Mouse (Mus musculus) embryonic facial prominence, embryonic 15.5 days (tissue): ENCODE data around the gene Ccdc86. TPM values are rescaled to one million over a fixed set of nuclear protein-coding genes. Genes with fewer than 3 reads are reported as not detected.

Experiments
- ATAC-seq: fragments of 200-750 bp; cut with Nextera tagmentation; 2 replicates; pipeline ENCODE4 v1.8.0; 2017; ENCODE audit warnings: low read depth, moderate TSS enrichment; ENCODE audit not compliant: insufficient number of reproducible peaks, low FRiP score, low TSS enrichment
- H3K27ac ChIP-seq: fragments of 300-500 bp; sonication (generic); replicated peaks from 2 replicates; pipeline ENCODE4 v1.5.1; 2015; ENCODE audit warnings: mild to moderate bottlenecking, inconsistent platforms
- H3K27me3 ChIP-seq: fragments of 300-500 bp; sonication (generic); 2 replicates; pipeline ENCODE4 v1.6.1; 2015; ENCODE audit warnings: inconsistent platforms
- H3K36me3 ChIP-seq: fragments of 300-500 bp; sonication (generic); 2 replicates; pipeline ENCODE4 v1.6.1; 2015; ENCODE audit warnings: mild to moderate bottlenecking, inconsistent platforms
- H3K4me1 ChIP-seq: fragments of 300-500 bp; sonication (generic); 2 replicates; pipeline ENCODE4 v1.6.1; 2015; ENCODE audit warnings: inconsistent platforms
- H3K4me2 ChIP-seq: fragments of 300-500 bp; sonication (generic); replicated peaks from 2 replicates; pipeline ENCODE4 v1.6.1; 2015; ENCODE audit warnings: mild to moderate bottlenecking, inconsistent platforms
- H3K4me3 ChIP-seq: fragments of 300-500 bp; sonication (generic); replicated peaks from 2 replicates; pipeline ENCODE4 v1.5.1; 2015; ENCODE audit warnings: mild to moderate bottlenecking, inconsistent platforms
- H3K9ac ChIP-seq: fragments of 300-500 bp; sonication (generic); 2 replicates; pipeline ENCODE4 v1.6.1; 2015; ENCODE audit warnings: inconsistent platforms
- H3K9me3 ChIP-seq: fragments of 300-500 bp; sonication (generic); replicated peaks from 2 replicates; pipeline ENCODE4 v1.6.1; 2016; ENCODE audit warnings: inconsistent platforms
- WGBS: fragments of 180-500 bp; shearing (Covaris S2); methylation state at CpG from one replicate; pipeline ENCODE4 v1.1.7; 2015; 5-methylcytosine and 5-hydroxymethylcytosine counted together
- polyA plus RNA-seq: library from polyadenylated mRNA; unstranded; fragments of >200 nt; fragmentation: Nextera tagmentation; extraction: Ambion mirVana; gene quantifications from 2 replicates; pipeline ENCODE4 v1.2.1, GENCODE M21; 2015

The Ccdc86 gene
- polyA plus RNA-seq, 1 experiment from 2014 or later: 27.3 TPM

DNA sequence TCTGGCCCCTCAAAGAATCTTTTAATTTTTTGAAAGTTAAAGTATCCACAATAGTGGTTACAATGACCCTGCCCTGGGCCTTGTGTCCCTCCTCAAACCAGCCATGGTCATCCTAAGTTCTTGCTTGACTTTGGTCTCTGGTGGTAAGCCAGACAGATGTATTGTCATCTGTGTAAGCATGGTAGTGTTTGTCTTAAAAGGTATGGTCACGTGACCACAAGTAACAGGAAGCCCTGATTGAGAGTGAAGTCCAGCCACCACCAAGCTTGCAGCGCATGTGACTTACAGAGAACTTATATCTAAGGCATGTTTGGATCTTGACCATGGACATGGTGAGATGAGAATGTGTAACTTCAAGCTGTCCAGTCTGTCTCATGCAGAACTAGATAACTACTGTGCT is 26.1 kb upstream of the Ccdc86 start:
- Histone ChIP-seq H3K27me3 (no peaks in the 10 kb centered on the region), H3K4me2 (no peak overlapping the region), H3K27ac (no peak overlapping the region), H3K9me3 (no peaks in the 10 kb centered on the region), H3K36me3 (no peaks in the 10 kb centered on the region), H3K4me3 (no peak overlapping the region), H3K4me1 (peaks cover 10% of the 10 kb centered on the region), H3K9ac (no peak overlapping the region)
- 80% methylated on average over 2 of the region's 2 CpGs for WGBS
- ATAC-seq: no peak

DNA sequence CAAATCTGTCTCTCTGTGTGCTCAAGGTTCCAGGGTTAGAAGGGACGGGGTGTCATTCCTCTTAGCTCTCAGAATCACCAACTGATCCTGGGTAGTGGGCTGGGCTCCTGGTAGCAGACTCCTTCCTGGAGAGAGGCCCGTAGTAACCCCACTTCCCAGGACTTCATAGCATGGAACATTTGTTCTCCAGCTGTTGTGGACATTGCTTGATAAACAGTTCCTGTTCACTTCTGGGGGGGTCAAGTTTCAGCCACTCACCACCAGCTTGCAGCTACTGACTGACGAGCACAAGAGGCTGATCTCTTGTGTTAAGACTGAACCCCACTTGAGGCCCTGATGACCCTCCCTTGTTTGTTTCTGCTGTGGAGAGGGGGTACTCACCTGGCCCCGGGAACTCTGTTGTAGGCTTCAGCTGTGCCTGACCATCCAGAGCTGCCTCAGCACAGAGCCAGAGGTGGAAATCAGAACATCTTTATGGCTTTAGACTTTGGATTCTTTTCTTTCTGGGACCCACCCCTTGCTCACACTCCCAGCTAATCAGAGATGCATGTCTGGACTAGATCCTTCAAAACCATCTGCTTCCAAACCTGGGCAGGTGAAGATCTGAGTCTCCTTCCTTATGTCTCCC is 25.3 kb upstream of the Ccdc86 start, which contains the start of gene Ms4a10:
Ms4a10 (minus strand) TSS at position 433 of the 628 bp plus-strand sequence.
- Histone ChIP-seq H3K27ac (0 out of 2 replicates have a peak within 1 kb of the TSS, but pooled peaks have one; percentile 17), H3K4me3 (no peak within 1 kb of the TSS), H3K9ac (no peak within 1 kb of the TSS), H3K4me2 (no peak within 1 kb of the TSS), H3K9me3 (no peaks in the 10 kb centered on the region), H3K4me1 (peaks cover 4% of the 10 kb centered on the region), H3K27me3 (no peaks in the 10 kb centered on the region), H3K36me3 (no peaks in the 10 kb centered on the region)
- ATAC-seq: peak; percentile 67
- WGBS: 35% methylated on average over 4 of the region's 4 CpGs

DNA sequence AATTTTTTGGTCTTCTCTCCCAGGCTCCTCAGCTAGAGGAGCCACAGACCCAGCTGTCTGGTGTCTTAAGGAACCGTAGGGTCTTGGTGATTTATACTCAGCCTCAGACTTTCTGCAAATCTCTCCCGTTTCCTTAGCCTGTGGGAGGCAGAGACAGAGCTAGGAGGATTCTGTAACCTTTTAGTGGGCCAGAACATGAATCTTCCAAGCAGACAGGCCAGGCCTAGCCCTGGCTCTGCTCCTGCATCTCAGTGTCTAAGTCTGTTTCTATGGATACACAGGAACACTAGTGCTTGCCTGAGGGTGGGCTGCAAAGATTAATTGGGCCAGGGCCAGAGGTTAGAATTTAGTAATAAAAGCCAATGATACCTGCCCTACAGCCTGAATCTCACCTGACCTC is 24.1 kb upstream of the Ccdc86 start:
- 63% methylated on average over 2 of the region's 2 CpGs for WGBS

DNA sequence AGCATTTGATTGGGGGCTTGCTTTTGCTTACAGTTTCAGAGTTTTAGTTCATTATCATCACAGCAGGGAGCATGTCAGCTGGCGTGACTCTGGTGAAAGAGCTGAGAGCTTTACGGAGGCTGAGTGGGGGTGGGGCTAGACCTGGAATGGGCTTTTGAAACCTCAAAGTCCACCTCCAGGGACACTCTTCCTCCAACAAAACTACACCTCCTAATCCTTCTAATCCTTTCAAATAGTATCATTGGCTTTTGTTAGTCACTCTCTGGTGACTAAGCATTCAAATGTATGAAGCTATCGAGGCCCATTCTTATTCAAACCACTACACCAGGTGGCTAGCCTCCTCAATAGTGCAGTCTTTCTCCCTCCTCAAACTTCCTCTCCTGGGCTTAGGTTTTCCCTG is 23.6 kb upstream of the Ccdc86 start:
- H3K36me3 ChIP-seq: no peaks in the 10 kb centered on the region
- H3K9me3 ChIP-seq: no peaks in the 10 kb centered on the region
- no peak overlapping the region for H3K4me3 ChIP-seq
- H3K4me2 ChIP-seq: no peak overlapping the region
- ATAC-seq: no peak
- peaks cover under 1% of the 10 kb centered on the region; the same call in 1 of the 2 replicates for H3K4me1 ChIP-seq
- H3K9ac ChIP-seq: no peak overlapping the region
- H3K27me3 ChIP-seq: no peaks in the 10 kb centered on the region
- H3K27ac ChIP-seq: no peak overlapping the region
- WGBS: 55% methylated on average over 3 of the region's 3 CpGs

More for the DNA sequence above, 24.1 kb upstream of the Ccdc86 start:
- Histone ChIP-seq H3K4me2 (no peak overlapping the region), H3K27me3 (no peaks in the 10 kb centered on the region), H3K9me3 (no peaks in the 10 kb centered on the region), H3K9ac (no peak overlapping the region), H3K27ac (no peak overlapping the region), H3K36me3 (no peaks in the 10 kb centered on the region), H3K4me3 (no peak overlapping the region), H3K4me1 (peaks cover 3% of the 10 kb centered on the region; the same call in 1 of the 2 replicates)
- ATAC-seq: no peak

DNA sequence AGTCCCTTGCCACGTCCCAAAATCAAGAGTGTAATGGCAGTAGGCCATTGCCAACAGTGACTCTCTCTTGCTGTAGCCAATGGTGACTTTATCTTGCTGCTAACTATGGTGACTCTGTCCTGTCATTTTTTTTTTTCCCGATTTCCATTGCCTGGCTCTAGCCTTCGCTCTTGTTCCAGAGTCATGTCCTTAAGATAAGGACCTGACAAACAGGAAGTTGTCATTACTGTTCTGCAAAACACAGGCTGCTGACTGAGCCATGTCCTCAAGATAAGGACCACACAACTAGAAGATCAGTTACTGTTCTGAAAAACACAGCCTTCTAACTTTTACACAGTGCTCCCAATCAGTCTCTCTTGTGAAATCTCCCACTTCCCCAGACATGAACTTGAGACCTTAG is 21.4 kb upstream of the Ccdc86 start:
- Histone ChIP-seq H3K9me3 (no peaks in the 10 kb centered on the region), H3K27ac (no peak overlapping the region), H3K27me3 (no peaks in the 10 kb centered on the region), H3K4me3 (no peak overlapping the region), H3K4me1 (no peaks in the 10 kb centered on the region), H3K9ac (no peak overlapping the region), H3K36me3 (no peaks in the 10 kb centered on the region), H3K4me2 (no peak overlapping the region)
- WGBS: 73% methylated on average over 3 of the region's 3 CpGs
- ATAC-seq: no peak

DNA sequence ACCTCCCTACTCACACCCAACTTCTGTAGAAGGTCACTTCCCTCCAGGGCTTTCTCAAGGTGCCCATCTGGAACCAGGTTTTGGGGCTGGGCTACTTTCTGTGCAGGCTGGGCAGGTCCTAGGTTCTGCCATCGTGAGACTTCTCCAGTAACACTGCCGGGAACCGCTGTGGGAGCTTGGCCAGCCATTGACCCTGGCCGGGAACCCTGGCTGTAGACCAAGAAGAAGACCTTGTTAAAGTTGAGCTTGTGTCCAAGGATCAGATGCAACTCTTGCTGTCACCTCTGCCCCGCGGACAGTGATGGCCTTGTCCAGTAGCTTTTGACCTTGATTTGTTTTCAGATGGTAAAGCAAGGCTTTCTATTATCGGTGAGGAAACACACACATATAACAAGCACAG is 19.5 kb upstream of the Ccdc86 start:
- ATAC-seq: no peak
- Histone ChIP-seq H3K27ac (no peak overlapping the region), H3K36me3 (no peaks in the 10 kb centered on the region), H3K4me1 (no peaks in the 10 kb centered on the region), H3K9me3 (no peaks in the 10 kb centered on the region), H3K27me3 (no peaks in the 10 kb centered on the region), H3K4me2 (no peak overlapping the region), H3K4me3 (no peak overlapping the region), H3K9ac (no peak overlapping the region)
- 94% methylated on average over 7 of the region's 7 CpGs for WGBS

DNA sequence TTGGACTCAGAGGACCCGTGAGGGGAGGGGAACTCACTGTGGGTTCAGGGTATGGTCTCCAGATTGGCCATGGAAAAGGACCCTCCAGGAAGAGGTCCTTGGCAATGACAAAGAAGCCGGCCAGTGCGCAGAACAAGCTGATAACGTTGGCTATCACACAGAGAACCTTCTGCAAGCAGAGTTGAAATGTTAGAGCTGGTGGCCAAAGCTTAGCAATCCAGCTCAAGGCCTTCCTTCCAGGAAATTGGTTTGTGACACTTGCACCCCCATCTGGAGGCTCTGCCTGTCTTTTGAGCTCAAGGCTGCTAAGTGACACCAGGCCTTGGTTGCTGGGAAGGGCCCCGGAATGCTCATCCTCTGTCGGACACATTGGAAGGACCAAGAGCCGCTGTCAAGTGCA is 16.7 kb upstream of the Ccdc86 start:
- no peaks in the 10 kb centered on the region for H3K27me3 ChIP-seq
- H3K4me2 ChIP-seq: no peak overlapping the region
- WGBS: 87% methylated on average over 7 of the region's 7 CpGs
- H3K27ac ChIP-seq: no peak overlapping the region
- H3K4me1 ChIP-seq: no peaks in the 10 kb centered on the region
- no peak overlapping the region for H3K9ac ChIP-seq
- ATAC-seq: no peak
- H3K4me3 ChIP-seq: no peak overlapping the region
- H3K9me3 ChIP-seq: no peaks in the 10 kb centered on the region
- H3K36me3 ChIP-seq: no peaks in the 10 kb centered on the region

DNA sequence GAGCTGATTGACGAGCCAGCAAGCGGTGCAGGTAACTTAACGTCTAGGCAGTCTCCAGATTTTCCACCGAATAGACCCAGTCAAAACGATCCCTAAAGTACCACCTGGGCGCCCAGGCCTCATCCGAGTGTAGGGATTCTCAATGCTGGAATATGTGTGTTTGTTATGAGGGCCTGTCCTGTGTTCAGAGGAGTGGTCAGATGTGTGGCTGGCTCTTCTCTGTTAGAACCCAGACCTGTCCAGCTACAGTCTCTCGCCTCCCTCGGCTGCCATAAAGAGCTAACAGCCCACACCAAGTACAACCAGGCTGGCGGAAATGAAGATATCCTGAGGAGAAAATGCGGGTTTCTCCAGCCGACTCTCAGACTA is 10.9 kb upstream of the Ccdc86 start:
- no peak overlapping the region for H3K27ac ChIP-seq
- no peaks in the 10 kb centered on the region for H3K9me3 ChIP-seq
- H3K9ac ChIP-seq: no peak overlapping the region
- WGBS: 43% methylated on average over 12 of the region's 12 CpGs
- no peak for ATAC-seq
- H3K4me2 ChIP-seq: no peak overlapping the region
- H3K36me3 ChIP-seq: no peaks in the 10 kb centered on the region
- H3K27me3 ChIP-seq: 0 out of 2 replicates have a peak, but pooled peaks cover 3% of the 10 kb centered on the region
- no peak overlapping the region for H3K4me3 ChIP-seq
- peaks cover 10% of the 10 kb centered on the region; the same call in 1 of the 2 replicates for H3K4me1 ChIP-seq

DNA sequence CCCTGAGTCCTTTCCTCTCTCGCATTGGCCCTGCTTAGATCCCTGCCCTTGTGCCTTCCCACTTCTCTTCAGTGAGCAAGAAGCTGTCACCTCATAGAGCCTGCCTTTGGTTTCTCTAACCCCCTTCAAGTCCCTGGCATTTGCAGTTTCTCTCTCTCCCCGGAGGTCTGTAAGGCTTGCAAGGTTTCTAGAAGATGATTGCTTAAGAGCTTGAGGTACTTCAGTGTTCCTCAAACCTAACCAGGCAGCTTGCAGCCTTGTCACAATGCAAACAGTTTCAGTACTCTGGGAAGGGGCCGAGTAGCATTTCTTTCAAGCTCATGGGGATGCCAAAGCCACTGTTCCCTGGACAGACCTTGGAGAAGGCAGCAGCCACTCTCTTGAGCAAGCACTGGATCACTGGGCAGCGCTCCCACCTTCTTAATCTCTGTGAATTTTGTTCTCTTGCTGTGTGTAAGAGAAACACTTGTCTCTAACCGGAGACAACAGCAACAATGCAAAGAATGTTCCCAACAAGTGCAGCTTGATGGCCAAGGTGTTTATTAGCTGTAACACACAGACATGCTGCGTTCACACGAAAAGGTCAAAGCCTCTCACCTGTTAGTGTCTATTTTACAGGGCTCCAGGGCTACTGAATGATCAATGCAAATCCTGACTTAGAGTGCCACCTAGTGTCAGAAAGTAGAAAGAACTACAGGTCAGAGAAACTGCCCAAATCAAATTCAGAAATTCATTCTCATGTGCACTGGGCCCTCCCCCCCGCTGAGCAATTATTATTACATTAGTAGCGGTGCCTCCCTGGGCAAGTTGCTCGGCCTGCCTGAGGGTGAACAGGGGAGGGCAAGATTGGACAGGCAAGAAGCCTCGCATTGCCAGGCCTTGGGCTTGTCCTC is 10.3 kb upstream of the Ccdc86 start:
- H3K4me1 ChIP-seq: peaks cover 10% of the 10 kb centered on the region; the same call in 1 of the 2 replicates
- no peaks in the 10 kb centered on the region for H3K9me3 ChIP-seq
- 0 out of 2 replicates have a peak, but pooled peaks cover 3% of the 10 kb centered on the region for H3K27me3 ChIP-seq
- no peak overlapping the region for H3K27ac ChIP-seq
- no peak overlapping the region for H3K9ac ChIP-seq
- peak; percentile 34; the same call in 1 of the 2 replicates for ATAC-seq
- H3K4me2 ChIP-seq: no peak overlapping the region
- no peaks in the 10 kb centered on the region for H3K36me3 ChIP-seq
- 27% methylated on average over 11 of the region's 11 CpGs for WGBS
- no peak overlapping the region for H3K4me3 ChIP-seq

DNA sequence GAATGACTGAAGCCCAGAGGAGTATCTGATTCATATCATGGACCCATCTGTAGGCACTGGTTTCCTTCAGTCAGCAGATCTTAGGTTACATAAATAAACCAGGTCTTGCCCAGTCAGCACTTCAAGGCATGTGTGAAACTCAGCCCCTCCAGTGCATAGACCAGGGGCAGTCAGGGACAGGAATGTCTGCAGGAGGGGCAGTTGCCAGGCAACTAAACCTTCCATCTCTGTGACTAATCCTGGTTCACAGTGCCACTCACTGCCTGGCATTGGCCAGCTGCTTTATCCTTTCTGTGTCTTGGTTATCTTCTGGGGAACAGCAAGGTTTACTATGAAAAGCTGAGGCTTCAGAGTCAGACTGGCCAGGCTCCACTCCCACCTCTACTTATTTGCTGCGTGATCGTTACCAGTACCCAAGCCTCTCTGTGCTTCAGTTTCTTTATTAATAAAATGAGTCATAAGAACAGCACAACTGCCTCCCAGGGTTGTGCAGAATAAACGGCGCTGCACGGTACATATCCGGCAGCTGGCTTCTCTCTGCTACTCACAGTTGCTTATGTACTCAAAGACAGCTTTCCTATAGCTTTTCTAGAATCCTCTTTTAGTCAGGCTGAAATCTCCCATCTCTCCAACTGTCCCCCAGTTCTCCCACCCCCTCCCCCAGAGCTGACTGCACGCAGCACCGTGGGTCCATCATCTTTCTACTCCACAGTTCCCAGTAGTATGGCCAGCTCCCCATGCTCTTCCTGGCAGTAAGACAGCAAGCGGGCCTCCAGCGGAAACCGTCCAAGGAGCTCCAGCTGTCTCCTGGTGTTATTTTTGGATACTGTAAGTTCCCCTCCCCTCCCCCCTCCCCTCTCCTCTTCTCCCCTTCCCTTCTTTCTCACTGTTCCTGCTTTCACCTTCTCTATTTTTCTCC is 3.2 kb upstream of the Ccdc86 start:
- peak overlapping the region; percentile 77 for H3K27ac ChIP-seq
- 49% methylated on average over 11 of the region's 11 CpGs for WGBS
- no peak overlapping the region for H3K9ac ChIP-seq
- peaks cover 27% of the 10 kb centered on the region for H3K4me1 ChIP-seq
- ATAC-seq: peak; percentile 52; the same call in 1 of the 2 replicates
- no peak overlapping the region for H3K4me3 ChIP-seq
- H3K27me3 ChIP-seq: no peaks in the 10 kb centered on the region
- no peaks in the 10 kb centered on the region for H3K9me3 ChIP-seq
- H3K36me3 ChIP-seq: no peaks in the 10 kb centered on the region
- no peak overlapping the region for H3K4me2 ChIP-seq

DNA sequence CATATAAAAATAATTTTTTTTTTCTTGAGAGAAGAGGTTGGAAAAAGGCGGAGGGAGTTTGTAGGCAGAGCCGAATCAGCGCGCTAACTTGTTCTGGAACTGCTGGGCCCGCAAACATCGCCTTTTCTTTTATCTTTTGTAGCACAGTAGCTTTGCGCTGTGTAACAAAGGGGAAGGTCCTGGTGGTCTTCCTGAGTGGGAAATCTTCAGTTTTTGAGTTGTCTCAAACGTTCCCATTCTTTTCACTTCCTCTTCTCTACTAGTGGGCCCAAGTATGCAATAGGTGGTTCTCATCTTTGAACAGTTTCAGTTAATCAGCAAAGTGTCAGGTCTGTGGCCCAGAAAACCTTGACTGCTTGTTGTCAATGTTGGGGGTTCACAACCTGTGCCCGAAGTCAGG is 492 bp upstream of the Ccdc86 start:
- no peaks in the 10 kb centered on the region for H3K9me3 ChIP-seq
- peaks cover 19% of the 10 kb centered on the region for H3K36me3 ChIP-seq
- peak overlapping the region; percentile 60 for H3K4me3 ChIP-seq
- 35% methylated on average over 9 of the region's 9 CpGs for WGBS
- peak overlapping the region; percentile 77 for H3K27ac ChIP-seq
- no peak for ATAC-seq
- peak overlapping the region; percentile 51 for H3K4me2 ChIP-seq
- H3K9ac ChIP-seq: no peak overlapping the region
- H3K27me3 ChIP-seq: no peaks in the 10 kb centered on the region
- H3K4me1 ChIP-seq: peaks cover 41% of the 10 kb centered on the region
